Mouse (Mus musculus): Measurements from ENCODE around the gene Scn3a.

GRCm38 (mm10) chr2:65557719-65558118 lies 9.7 kb downstream of the Scn3a start:
- no peak for TF ChIP-seq MYOD1 (IDR thresholded peaks at IDR 0.05; ENCODE audit: control insufficient read depth, insufficient read length, low read depth)
- no peak for TF ChIP-seq CTCF (IDR thresholded peaks at IDR 0.05; ENCODE audit: control insufficient read depth, insufficient read depth, insufficient read length)

Data from C2C12 (cell line).